Mouse (Mus musculus) small intestine, adult 2 months (tissue): ENCODE measurements around the gene Anapc15-ps.

Experiments
- CTCF ChIP-seq: fragments of 200-500 bp; IDR thresholded peaks from 2 replicates; pipeline ENCODE4 v1.5.1; 2012; ENCODE audit warnings: low read depth, mild to moderate bottlenecking, control low read depth, inconsistent platforms, low read length, moderate library complexity, mixed read lengths; ENCODE audit not compliant: insufficient replicate concordance, insufficient read length; ENCODE audit errors: extremely low read depth
- POLR2A ChIP-seq: fragments of 200-500 bp; IDR thresholded peaks from 2 replicates; pipeline ENCODE4 v1.6.1; 2012; ENCODE audit warnings: low read depth, mild to moderate bottlenecking, control low read depth, inconsistent platforms, low read length, moderate library complexity

DNA sequence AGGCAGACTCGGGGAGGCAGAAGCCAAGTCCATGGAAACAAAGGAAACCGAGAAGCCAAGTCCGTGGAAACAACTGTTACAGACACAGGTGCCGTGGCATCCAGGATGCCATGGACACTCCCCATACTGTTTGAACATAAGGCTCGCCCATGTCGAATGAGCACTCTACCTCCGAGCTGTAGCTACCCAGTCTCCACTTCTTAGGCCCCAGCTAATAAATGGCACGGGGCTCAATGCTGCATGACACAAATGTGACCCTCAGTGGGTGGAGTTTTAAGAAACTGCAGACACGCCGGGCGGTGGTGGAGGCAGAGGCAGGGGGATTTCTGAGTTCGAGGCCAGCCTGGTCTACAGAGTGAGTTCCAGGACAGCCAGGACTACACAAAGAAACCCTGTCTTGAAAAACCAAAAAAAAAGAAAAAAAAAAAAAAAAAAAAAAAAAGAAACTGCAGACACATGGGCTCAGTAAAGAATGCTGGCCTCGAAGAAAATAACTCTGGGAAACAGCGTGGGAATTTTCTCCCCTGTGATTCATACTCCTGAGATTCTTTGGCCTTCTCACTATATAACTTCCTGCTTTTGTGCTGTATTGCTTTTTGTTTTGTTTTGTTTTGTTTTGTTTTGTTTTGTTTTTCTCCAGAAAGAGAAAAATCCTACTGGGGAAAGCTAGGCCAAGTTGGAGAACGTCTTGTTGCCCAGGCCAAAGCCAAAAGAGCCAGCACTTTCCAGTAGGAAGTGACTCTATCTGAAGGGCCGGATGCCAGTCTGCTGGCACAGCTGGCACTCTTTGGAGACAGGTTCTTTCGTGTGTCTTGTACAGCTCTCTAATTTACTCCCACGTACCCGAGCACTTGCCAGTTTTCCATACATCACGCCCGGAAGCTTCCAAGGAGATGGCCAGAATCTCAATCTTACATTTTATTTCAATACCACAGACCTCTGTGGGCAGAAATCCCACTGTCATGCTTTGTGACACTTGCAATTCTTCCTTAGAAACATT is 2.2 kb downstream of the Anapc15-ps start:
- TF ChIP-seq POLR2A (no peak), CTCF (no peak)
